Mouse (Mus musculus) kidney, adult 2 months (tissue): ENCODE data around the gene Banf1.

Source experiments
- CTCF ChIP-seq: fragments of 200-500 bp; conservative IDR thresholded peaks from 2 replicates; pipeline ENCODE4 v1.5.1; 2011; ENCODE audit warnings: low read depth, mild to moderate bottlenecking, control low read depth, low read length, moderate library complexity, mixed read lengths; ENCODE audit not compliant: insufficient read depth, insufficient read length
- POLR2A ChIP-seq: fragments of 200-500 bp; IDR thresholded peaks from one replicate; pipeline ENCODE4 v1.6.1; 2011; ENCODE audit warnings: low read depth, low read length, control low read depth

GRCm38 (mm10) chr19:5337975-5338374 lies 29.0 kb downstream of the Banf1 start:
- TF ChIP-seq POLR2A (no peak), CTCF (peak; percentile 81)
